Mouse (Mus musculus) stomach, postnatal 0 days (tissue): ENCODE results near the gene Tvp23b. TPM values are rescaled to one million over a fixed set of nuclear protein-coding genes. Genes with fewer than 3 reads are reported as not detected.

Experiments used
- ATAC-seq: fragments of 200-750 bp; cut with Nextera tagmentation; 2 replicates; pipeline ENCODE4 v1.8.0; 2017; ENCODE audit not compliant: low FRiP score, low TSS enrichment
- DNase-seq: peaks from one replicate; pipeline ENCODE4 v3.0.0-alpha.2; 2016; ENCODE audit warnings: low spot score
- H3K27ac ChIP-seq: fragments of 300-500 bp; sonication (generic); replicated peaks from 2 replicates; pipeline ENCODE4 v1.5.1; 2014; ENCODE audit warnings: mild to moderate bottlenecking, control low read depth
- H3K27me3 ChIP-seq: fragments of 300-500 bp; sonication (generic); 2 replicates; pipeline ENCODE4 v1.6.1; 2014; ENCODE audit warnings: low read length; ENCODE audit not compliant: control insufficient read depth, insufficient read depth
- H3K36me3 ChIP-seq: fragments of 300-500 bp; sonication (generic); 2 replicates; pipeline ENCODE4 v1.6.1; 2014; ENCODE audit warnings: low read length, mixed read lengths; ENCODE audit not compliant: control insufficient read depth, insufficient read depth
- H3K4me1 ChIP-seq: fragments of 300-500 bp; sonication (generic); replicated peaks from 2 replicates; pipeline ENCODE4 v1.6.1; 2014; ENCODE audit warnings: antibody characterized with exemption; ENCODE audit not compliant: control insufficient read depth, insufficient read depth
- H3K4me2 ChIP-seq: fragments of 300-500 bp; sonication (generic); replicated peaks from 2 replicates; pipeline ENCODE4 v1.6.1; 2014; ENCODE audit warnings: low read depth, mild to moderate bottlenecking, control low read depth, moderate library complexity
- H3K4me3 ChIP-seq: fragments of 300-500 bp; sonication (generic); 2 replicates; pipeline ENCODE4 v1.5.1; 2014; ENCODE audit warnings: low read depth, low read length, control low read depth
- H3K9ac ChIP-seq: fragments of 300-500 bp; sonication (generic); 2 replicates; pipeline ENCODE4 v1.6.1; 2014; ENCODE audit warnings: mild to moderate bottlenecking, low read length, control low read depth, mixed read lengths
- H3K9me3 ChIP-seq: fragments of 300-500 bp; sonication (generic); 2 replicates; pipeline ENCODE4 v1.6.1; 2016; ENCODE audit warnings: low read length; ENCODE audit not compliant: control insufficient read depth
- CTCF ChIP-seq: IDR thresholded peaks from 2 replicates; pipeline ENCODE4 v1.5.1; 2016; ENCODE audit warnings: antibody characterized with exemption, low read depth, mild to moderate bottlenecking, moderate library complexity
- EP300 ChIP-seq: optimal IDR thresholded peaks from 2 replicates; pipeline ENCODE3; 2016; ENCODE audit warnings: antibody characterized with exemption
- WGBS: fragments of 180-500 bp; shearing (Covaris S2); extraction: QIAGEN DNeasy Blood & Tissue Kit; methylation state at CpG from one replicate; pipeline ENCODE4 v1.1.7; 2014; 5-methylcytosine and 5-hydroxymethylcytosine counted together
- polyA plus RNA-seq: library from polyadenylated mRNA; unstranded; fragments of >200 nt; fragmentation: Nextera tagmentation; extraction: Ambion mirVana; gene quantifications from 2 replicates; pipeline ENCODE4 v1.2.1, GENCODE M21; 2015

Tvp23b gene
- polyA plus RNA-seq, 1 experiment from 2014 or later = 71.1 TPM

DNA sequence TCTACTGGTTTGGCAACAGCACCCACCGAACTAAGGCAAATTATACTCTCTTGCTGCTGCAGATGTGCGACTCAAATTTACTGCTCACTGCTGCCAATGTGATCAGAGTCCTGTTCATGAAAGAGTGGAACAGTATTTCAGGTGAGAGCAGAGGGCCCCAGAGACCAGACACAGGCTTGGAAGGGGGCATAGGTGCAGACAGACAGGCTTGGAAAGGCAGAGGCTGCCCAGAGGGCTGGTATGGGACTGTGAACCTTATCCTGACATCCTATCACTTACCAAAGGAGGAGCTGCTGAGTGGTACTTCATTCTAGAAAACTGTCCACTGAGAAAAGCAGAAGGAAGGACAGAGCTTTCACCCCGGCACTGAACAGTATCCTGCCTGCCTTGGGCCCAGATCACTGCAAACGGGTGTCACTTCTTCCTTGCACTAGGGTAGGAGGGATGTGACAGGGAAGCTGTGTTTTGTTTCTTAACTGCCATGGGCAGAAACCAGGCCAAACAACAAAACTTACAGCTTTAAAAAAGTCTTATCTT lies 31.5 kb upstream of the Tvp23b start:
- H3K9ac ChIP-seq = no peak overlapping the region
- no peak overlapping the region for H3K4me3 ChIP-seq
- TF ChIP-seq EP300 = no peak
- no peak for TF ChIP-seq CTCF
- no peaks in the 10 kb centered on the region for H3K9me3 ChIP-seq
- H3K27ac ChIP-seq = 0 out of 2 replicates have a peak overlapping the region, but pooled peaks have one; percentile 8
- no peak overlapping the region for H3K4me2 ChIP-seq
- ATAC-seq (no peak), DNase-seq (no peak)
- no peaks in the 10 kb centered on the region for H3K4me1 ChIP-seq
- WGBS = 65% methylated on average over 4 of the region's 4 CpGs
- no peaks in the 10 kb centered on the region for H3K36me3 ChIP-seq
- H3K27me3 ChIP-seq = no peaks in the 10 kb centered on the region

DNA sequence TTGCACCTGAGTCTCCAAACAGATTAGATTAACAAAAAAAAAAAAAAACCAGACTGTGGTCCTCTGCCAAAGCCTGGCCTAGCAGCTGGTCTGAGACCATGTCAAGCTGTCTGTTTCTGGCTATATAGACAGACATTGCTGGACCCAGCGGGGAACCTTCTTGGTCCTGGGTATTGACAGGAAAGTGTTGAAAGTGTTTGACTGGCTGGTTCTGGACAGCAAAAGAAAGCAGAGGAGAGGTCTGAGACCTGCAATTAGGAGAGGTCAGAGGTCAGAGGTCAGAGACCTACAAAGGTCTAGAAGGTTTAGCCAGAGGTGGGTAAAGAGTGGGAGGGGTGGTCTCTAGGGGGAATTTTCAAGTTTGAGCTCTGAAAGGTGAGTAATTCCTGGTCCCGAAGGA lies 31.0 kb upstream of the Tvp23b start:
- H3K4me3 ChIP-seq = no peak overlapping the region
- no peaks in the 10 kb centered on the region for H3K27me3 ChIP-seq
- no peak overlapping the region for H3K9ac ChIP-seq
- DNase-seq = no peak
- no peaks in the 10 kb centered on the region for H3K4me1 ChIP-seq
- no peak overlapping the region for H3K27ac ChIP-seq
- TF ChIP-seq CTCF = no peak
- no peak for TF ChIP-seq EP300
- WGBS = 46% methylated on average over 2 of the region's 2 CpGs
- H3K4me2 ChIP-seq = no peak overlapping the region
- no peaks in the 10 kb centered on the region for H3K9me3 ChIP-seq
- ATAC-seq = no peak
- no peaks in the 10 kb centered on the region for H3K36me3 ChIP-seq

DNA sequence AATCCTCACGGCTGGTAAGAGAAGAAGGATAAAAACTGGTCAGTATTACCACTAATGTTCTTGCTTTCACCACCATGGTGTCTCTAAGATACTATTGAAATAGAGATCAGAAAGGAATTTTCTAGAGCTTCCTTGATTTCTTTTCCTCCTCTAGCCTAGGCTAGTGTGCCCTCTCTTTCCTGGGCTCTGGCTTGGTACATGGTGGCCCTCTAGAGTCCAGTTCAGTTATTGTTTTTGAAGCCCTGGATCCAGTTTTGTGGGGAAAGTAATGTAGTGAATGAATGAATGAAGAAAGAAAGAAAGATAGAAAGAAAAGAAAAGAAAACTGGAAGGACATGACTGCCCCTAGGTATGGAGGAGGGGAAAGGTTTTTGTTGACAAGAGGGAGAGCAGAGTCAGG lies 28.1 kb upstream of the Tvp23b start:
- Histone ChIP-seq H3K4me1 (no peaks in the 10 kb centered on the region), H3K4me2 (no peak overlapping the region), H3K36me3 (no peaks in the 10 kb centered on the region), H3K4me3 (no peak overlapping the region), H3K9me3 (no peaks in the 10 kb centered on the region), H3K27me3 (no peaks in the 10 kb centered on the region), H3K27ac (no peak overlapping the region), H3K9ac (no peak overlapping the region)
- TF ChIP-seq CTCF (peak; percentile 85), EP300 (no peak)
- DNase-seq (peak; percentile 23), ATAC-seq (peak; percentile 48; the same call in 1 of the 2 replicates)
- WGBS = 76% methylated on average over 1 of the region's 1 CpGs

DNA sequence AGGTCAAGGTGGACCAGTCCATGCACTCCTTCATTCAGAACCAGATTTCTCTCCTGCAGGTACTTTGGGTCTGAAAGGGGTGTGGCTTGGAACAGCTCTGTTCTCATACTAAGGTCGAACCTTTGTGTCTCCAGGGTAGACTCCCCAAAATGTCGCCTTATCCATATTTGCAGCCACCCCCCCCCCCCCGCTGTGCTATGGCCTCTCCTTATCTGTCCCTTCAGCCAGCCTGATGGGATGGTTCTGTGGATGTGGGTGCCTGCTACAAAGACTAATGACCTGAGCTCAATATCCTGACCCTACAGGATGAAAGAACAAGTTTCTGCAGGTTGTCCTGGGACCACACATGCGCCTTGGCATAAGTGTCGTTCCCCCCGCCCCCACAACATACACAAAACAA lies 25.9 kb upstream of the Tvp23b start:
- 75% methylated on average over 6 of the region's 6 CpGs for WGBS

DNA sequence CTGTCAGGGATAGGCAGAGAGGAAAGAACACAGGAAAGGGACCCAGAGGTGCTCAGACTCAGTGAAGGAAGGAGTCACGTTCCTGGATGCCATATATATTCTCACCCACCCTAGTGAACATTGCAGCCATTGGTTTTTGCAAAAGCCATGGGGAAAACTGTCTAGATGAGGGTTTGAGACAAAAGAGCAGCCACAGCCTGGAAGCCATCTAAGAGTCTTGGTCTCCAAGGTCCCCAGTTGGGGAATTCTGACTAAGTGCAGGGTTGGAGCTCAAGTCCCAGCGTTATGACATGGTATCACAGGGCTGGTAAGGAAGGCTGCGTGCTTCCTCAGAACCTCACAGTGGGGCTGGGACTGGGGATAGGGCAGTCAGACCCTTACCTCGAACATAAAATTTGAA lies 13.7 kb upstream of the Tvp23b start:
- DNase-seq = no peak
- H3K4me1 ChIP-seq = no peaks in the 10 kb centered on the region
- WGBS = 67% methylated on average over 4 of the region's 4 CpGs
- TF ChIP-seq EP300 = no peak
- TF ChIP-seq CTCF = no peak
- H3K27ac ChIP-seq = no peak overlapping the region
- no peak overlapping the region for H3K4me2 ChIP-seq
- no peaks in the 10 kb centered on the region for H3K36me3 ChIP-seq
- no peak overlapping the region for H3K9ac ChIP-seq
- no peak overlapping the region for H3K4me3 ChIP-seq
- no peaks in the 10 kb centered on the region for H3K27me3 ChIP-seq
- H3K9me3 ChIP-seq = no peaks in the 10 kb centered on the region
- no peak for ATAC-seq

More for the DNA sequence above, 25.9 kb upstream of the Tvp23b start:
- H3K4me3 ChIP-seq = no peak overlapping the region
- H3K36me3 ChIP-seq = no peaks in the 10 kb centered on the region
- DNase-seq (no peak), ATAC-seq (0 out of 2 replicates have a peak, but pooled peaks have one; percentile 12)
- H3K4me2 ChIP-seq = no peak overlapping the region
- H3K9ac ChIP-seq = no peak overlapping the region
- H3K27me3 ChIP-seq = no peaks in the 10 kb centered on the region
- TF ChIP-seq CTCF (no peak), EP300 (no peak)
- H3K9me3 ChIP-seq = no peaks in the 10 kb centered on the region
- H3K27ac ChIP-seq = no peak overlapping the region
- no peaks in the 10 kb centered on the region for H3K4me1 ChIP-seq

DNA sequence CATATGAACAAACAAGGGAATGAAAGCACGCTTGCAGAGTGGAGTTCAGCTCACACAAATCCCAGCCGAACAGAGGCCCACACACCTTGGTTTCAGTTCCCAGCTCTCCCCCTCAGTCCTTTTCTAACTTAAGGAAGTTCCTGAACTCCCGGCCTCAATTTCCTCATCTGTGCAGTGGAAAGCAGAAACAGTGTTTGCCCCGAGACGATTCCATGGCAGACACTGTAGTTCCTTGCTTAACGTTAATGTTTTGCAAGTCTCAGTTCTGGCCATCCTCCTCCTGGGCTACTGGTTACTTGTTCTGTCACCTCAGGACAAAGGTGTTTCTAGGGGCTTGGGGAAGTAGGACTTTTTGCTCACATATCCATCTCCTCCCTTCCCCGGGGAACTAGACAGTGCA lies 12.6 kb upstream of the Tvp23b start:
- no peaks in the 10 kb centered on the region for H3K36me3 ChIP-seq
- no peak overlapping the region for H3K27ac ChIP-seq
- no peak for DNase-seq
- no peaks in the 10 kb centered on the region for H3K9me3 ChIP-seq
- ATAC-seq = no peak
- TF ChIP-seq CTCF (no peak), EP300 (no peak)
- WGBS = 71% methylated on average over 7 of the region's 7 CpGs
- no peak overlapping the region for H3K9ac ChIP-seq
- H3K4me3 ChIP-seq = no peak overlapping the region
- no peaks in the 10 kb centered on the region for H3K27me3 ChIP-seq
- no peaks in the 10 kb centered on the region for H3K4me1 ChIP-seq
- H3K4me2 ChIP-seq = no peak overlapping the region
